Mouse (Mus musculus): ENCODE measurements around the gene Ctla2b.
A peak's percentile ranks its signal among the peaks of the same experiment; 100 is the strongest.
"Not testable (repeated sequence)": the region's sequence is repeated elsewhere in the genome, so short reads cannot be mapped to it uniquely, and the experiment has no call there.

Ctla2b gene

GRCm38 (mm10) chr13:60897328-60897727 lies at the start of gene Ctla2b:
TSS of gene Ctla2b (minus strand) at chr13:60897447.
- peak; percentile 90 for DNase-seq

GRCm38 (mm10) chr13:60941884-60942283 lies 44.6 kb upstream of the Ctla2b start, which contains the start of gene Tpbpa:
TSS of gene Tpbpa (minus strand) at chr13:60941984.
- DNase-seq = not testable (repeated sequence)

- peak; percentile 91 for DNase-seq
These were observed 39.3 kb upstream of the Ctla2b start, which contains the start of the genes Gm49391 and Ctla2a for GRCm38 (mm10) chr13:60936500-60936901. TSS of gene Gm49391 (minus strand) at chr13:60936571. TSS of gene Ctla2a (minus strand) at chr13:60936625.

DNA sequence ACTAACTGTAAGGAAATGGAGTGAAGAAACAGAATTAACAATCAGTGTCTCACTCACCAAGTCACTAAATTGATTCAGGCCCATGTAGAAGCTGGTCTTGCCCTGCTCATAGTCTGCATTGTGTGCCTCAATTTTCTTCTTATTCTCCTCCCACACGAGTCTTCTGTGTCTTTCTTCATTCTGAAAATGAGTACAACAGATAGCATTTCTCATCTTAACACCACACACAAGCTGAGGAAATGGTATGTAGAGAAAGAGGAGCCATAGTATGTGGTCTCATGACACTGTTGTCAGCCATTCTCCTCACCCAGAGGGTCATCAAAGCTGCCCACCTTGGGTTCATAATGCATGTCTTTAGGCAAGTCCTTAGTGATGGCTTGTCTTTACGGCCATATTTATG lies 38.2 kb upstream of the Ctla2b start, which contains the start of gene Gm49393:
Gene Gm49393, minus strand, starts transcription at position 101 of the 400 bp plus-strand sequence.
- DNase-seq = not testable (repeated sequence)

DNA sequence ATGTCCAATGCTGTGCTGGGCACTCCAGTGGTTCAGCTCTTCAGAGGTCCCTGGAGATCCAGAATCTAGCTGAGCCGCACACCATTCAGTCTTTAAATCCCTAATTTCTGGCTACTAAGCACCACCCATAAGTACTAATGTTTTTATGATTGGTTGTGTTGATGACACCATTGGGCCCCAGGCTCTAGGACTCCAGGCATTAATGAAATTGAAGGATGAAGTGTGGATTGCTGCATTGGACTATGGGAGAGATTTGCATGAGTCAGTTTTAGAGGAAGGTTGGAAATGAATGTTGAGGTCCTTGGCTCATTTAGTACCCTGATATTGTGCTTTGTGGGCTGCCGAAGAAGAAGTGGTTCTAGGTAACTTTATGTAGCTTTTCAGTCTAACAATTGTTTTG lies 7.5 kb upstream of the Ctla2b start, which contains the start of gene Tpbpb:
Gene Tpbpb, minus strand, starts transcription at position 101 of the 400 bp plus-strand sequence.
- DNase-seq = not testable (repeated sequence)

DNA sequence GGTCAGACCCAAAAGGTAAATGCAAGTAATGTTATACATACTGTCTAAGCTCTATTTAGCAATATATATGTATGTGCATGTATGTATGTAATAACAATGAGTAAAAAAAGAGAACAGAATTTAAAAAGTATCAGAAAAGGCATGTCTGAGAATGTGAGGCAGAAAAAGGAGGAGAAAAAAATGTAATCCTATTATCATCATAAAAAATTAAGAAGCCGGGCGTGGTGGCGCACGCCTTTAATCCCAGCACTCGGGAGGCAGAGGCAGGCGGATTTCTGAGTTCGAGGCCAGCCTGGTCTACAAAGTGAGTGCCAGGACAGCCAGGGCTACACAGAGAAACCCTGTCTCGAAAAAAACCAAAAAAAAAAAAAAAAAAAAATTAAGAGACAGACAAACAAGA lies 453 bp downstream of the Ctla2b start, which contains the start of gene Gm49392:
Gene Gm49392, minus strand, starts transcription at position 101 of the 400 bp plus-strand sequence.
- not testable (repeated sequence) for DNase-seq

DNA sequence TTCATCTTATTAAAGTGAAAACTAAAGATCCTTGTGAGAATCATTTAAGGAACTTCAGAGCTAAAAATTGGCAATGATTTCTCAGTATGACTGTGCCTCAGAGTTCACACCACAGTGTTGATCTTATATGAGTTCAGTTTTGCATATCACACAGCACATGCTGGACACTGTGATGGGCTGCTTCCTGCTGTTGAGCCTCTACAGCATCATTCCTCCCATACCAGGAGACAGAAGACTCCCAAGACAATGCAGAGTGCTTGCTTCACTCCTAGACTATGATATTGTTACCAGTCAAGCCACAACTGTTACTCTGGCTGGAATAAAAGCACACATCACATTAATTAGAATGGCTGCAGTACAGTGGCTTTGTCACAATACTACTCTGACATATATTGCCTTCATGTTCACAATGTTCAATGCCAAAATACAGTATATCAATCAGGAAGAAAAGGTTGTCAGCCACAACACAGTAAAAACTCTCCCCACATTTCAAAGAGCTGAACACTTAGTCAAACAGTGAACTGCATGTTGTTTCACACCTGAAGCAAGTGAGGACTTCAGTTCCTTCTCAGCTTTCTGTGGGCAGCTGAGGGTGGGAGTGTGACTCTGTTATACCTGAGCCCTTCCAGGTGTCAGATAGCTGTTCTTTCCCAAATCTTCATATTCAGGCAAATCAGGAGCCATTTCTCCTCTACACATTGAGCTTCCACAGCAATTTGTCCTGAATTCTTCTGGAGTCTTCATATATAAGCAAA lies 1.7 kb downstream of the Ctla2b start:
- DNase-seq = no peak

DNA sequence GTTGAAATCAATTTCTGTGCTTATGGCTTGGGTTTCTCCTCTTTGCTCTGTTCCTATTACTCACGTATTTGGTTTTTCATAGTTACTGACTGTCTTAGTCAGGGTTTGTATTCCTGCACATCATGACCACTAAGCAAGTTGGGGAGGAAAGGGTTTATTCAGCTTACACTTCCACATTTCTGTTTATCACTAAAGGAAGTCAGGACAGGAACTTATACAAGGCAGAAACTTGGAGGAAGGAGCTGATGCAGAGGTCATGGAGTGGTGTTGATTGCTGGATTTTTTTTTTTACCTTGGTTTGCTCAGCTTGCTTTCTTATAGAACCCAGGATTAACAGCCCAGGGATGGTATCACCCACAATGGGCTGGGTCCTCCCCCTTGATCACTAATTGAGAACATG lies 4.9 kb downstream of the Ctla2b start:
- no peak for DNase-seq

GRCm38 (mm10) chr13:60864281-60864680 lies 33.0 kb downstream of the Ctla2b start, which contains the start of gene 4930486L24Rik:
TSS of gene 4930486L24Rik (minus strand) at chr13:60864475.
- DNase-seq = no peak

DNA sequence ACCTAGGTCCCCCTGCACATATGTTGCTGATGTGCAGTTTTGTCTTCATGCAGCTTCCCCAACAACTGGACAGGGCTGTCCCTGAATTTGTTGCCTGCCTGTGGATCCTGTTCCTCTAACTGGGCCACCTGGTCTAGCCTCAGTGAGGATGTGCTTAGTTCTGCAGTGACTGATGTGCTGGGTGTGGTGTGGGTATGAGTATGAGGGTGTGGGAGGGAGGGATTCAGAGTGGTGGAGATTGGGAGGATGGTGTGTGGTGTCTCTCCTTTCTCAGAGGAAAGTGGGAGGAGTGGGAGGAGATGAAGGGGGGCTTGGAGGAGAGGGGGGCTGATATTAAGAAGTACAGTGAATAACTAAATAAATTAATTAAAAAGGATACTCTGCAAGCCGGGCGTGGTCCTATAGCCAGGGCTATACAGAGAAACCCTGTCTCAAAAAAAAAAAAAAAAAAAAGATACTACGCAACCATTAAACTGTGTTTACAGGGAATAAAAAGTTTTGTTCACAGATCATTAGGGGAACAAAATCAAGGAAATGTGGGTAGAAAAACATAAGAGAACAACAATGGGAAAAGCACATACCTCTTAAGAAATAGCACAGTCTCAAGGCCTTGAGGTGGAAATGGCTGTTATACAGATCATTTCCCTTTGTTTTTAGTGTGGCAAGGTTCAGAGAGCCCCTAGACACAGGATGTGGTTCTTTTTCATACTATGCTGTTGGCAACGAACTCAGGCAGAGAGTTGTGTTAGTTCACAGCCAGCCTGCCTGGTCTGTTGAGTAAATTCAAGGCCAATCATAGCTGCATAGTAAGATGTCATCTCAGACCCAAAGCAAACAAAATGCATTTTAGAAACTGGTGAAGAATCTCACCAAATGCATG lies 48.8 kb downstream of the Ctla2b start:
- peak; percentile 54 for DNase-seq
